Comparison of ENCODE assay signal across 7 mouse cellular contexts in genomic region chr11:119134586-119134985, GRCm38 (mm10). TPM values are rescaled to one million over a fixed set of nuclear protein-coding genes. Genes with fewer than 3 reads are reported as not detected.
DNase-seq lines count a peak whose midpoint lies in the region; ATAC-seq and TF ChIP-seq lines count a peak whose summit lies in the region.

No protein-coding gene starts in this region.

- 0 out of 2 replicates have a peak overlapping the region, but pooled peaks have one; percentile 23 for H3K27ac ChIP-seq in embryonic facial prominence, embryonic 13.5 days
- H3K27ac ChIP-seq in limb, embryonic 13.5 days = no peak overlapping the region
- peak overlapping the region; percentile 58 for H3K27ac ChIP-seq in stomach, postnatal 0 days (replicated peaks)

- peaks cover 87% of the 10 kb centered on the region for H3K27me3 ChIP-seq in megakaryocyte, embryonic 14.5 days (replicated peaks)
- H3K27me3 ChIP-seq in embryonic facial prominence, embryonic 13.5 days = peaks cover 30% of the 10 kb centered on the region
- peaks cover 8% of the 10 kb centered on the region; the same call in 1 of the 2 replicates for H3K27me3 ChIP-seq in limb, embryonic 13.5 days
- no peaks in the 10 kb centered on the region for H3K27me3 ChIP-seq in stomach, postnatal 0 days (ENCODE audit: control insufficient read depth, insufficient read depth, low read length)

- WGBS in embryonic facial prominence, embryonic 13.5 days = 16% methylated on average over 17 of the region's 17 CpGs
- WGBS in limb, embryonic 13.5 days = 55% methylated on average over 17 of the region's 17 CpGs
- 35% methylated on average over 17 of the region's 17 CpGs for WGBS in stomach, postnatal 0 days

- H3K36me3 ChIP-seq in megakaryocyte, embryonic 14.5 days (replicated peaks; ENCODE audit: low read length) = no peaks in the 10 kb centered on the region
- no peaks in the 10 kb centered on the region for H3K36me3 ChIP-seq in embryonic facial prominence, embryonic 13.5 days
- no peaks in the 10 kb centered on the region for H3K36me3 ChIP-seq in limb, embryonic 13.5 days
- H3K36me3 ChIP-seq in stomach, postnatal 0 days (ENCODE audit: control insufficient read depth, insufficient read depth, low read length) = no peaks in the 10 kb centered on the region

- DNase-seq in stomach, postnatal 0 days (ENCODE audit: low spot score) = peak; percentile 66
- DNase-seq in left cerebral cortex, postnatal 25 days (ENCODE audit: low spot score in 2 of 2) = no peak

- ATAC-seq in megakaryocyte, adult 5-6 weeks (ENCODE audit: poor library complexity, severe bottlenecking) = no peak
- ATAC-seq in embryonic facial prominence, embryonic 13.5 days (ENCODE audit: insufficient number of reproducible peaks, insufficient read depth, low FRiP score, low TSS enrichment, low read depth) = no peak
- ATAC-seq in limb, embryonic 13.5 days (ENCODE audit: low FRiP score, low read depth) = no peak
- ATAC-seq in stomach, postnatal 0 days (ENCODE audit: low FRiP score, low TSS enrichment) = peak; percentile 65
- no peak for ATAC-seq in erythroid progenitor cell, adult 5-6 weeks (replicated peaks; ENCODE audit: low FRiP score, poor library complexity, severe bottlenecking)

- H3K4me2 ChIP-seq in embryonic facial prominence, embryonic 13.5 days = no peak overlapping the region; the same call in 1 of the 2 replicates
- 0 out of 2 replicates have a peak overlapping the region, but pooled peaks have one; percentile 21 for H3K4me2 ChIP-seq in limb, embryonic 13.5 days (replicated peaks)
- no peak overlapping the region for H3K4me2 ChIP-seq in stomach, postnatal 0 days (replicated peaks; ENCODE audit: low read depth)

- peaks cover 19% of the 10 kb centered on the region for H3K4me1 ChIP-seq in megakaryocyte, embryonic 14.5 days
- H3K4me1 ChIP-seq in embryonic facial prominence, embryonic 13.5 days = peaks cover 24% of the 10 kb centered on the region
- H3K4me1 ChIP-seq in limb, embryonic 13.5 days = peaks cover 27% of the 10 kb centered on the region
- H3K4me1 ChIP-seq in stomach, postnatal 0 days (replicated peaks; ENCODE audit: control insufficient read depth, insufficient read depth) = no peaks in the 10 kb centered on the region

- no peak for TF ChIP-seq EP300 in stomach, postnatal 0 days (optimal IDR thresholded peaks at IDR 0.05)

- no peak overlapping the region for H3K9ac ChIP-seq in embryonic facial prominence, embryonic 13.5 days
- peak overlapping the region; percentile 8; the same call in 1 of the 2 replicates for H3K9ac ChIP-seq in limb, embryonic 13.5 days
- H3K9ac ChIP-seq in stomach, postnatal 0 days (ENCODE audit: low read length) = no peak overlapping the region

- peak overlapping the region; percentile 56 for H3K4me3 ChIP-seq in megakaryocyte, embryonic 14.5 days (replicated peaks)
- H3K4me3 ChIP-seq in embryonic facial prominence, embryonic 13.5 days = no peak overlapping the region
- no peak overlapping the region for H3K4me3 ChIP-seq in limb, embryonic 13.5 days
- no peak overlapping the region for H3K4me3 ChIP-seq in stomach, postnatal 0 days (ENCODE audit: low read depth, low read length)

- no peak for TF ChIP-seq CTCF in stomach, postnatal 0 days (IDR thresholded peaks at IDR 0.05; ENCODE audit: low read depth)

- intact Hi-C loops in left cerebral cortex, postnatal 25 days (cut with DNase I) = no loop called here

- peaks cover 11% of the 10 kb centered on the region for H3K9me3 ChIP-seq in megakaryocyte, embryonic 14.5 days
- H3K9me3 ChIP-seq in embryonic facial prominence, embryonic 13.5 days = no peaks in the 10 kb centered on the region
- peaks cover 5% of the 10 kb centered on the region; the same call in 1 of the 2 replicates for H3K9me3 ChIP-seq in limb, embryonic 13.5 days
- H3K9me3 ChIP-seq in stomach, postnatal 0 days (ENCODE audit: control insufficient read depth, low read length) = no peaks in the 10 kb centered on the region

RNA-seq across cellular contexts. Expression of gene Cbx4, which starts 48.6 kb away (rescaled TPM):
- polyA plus RNA-seq in megakaryocyte, embryonic 14.5 days (2012; ENCODE audit: insufficient read depth, low replicate concordance) = 49.2 and 111 TPM in 2 replicates
- 15.3 and 15.5 TPM in 2 replicates for total RNA-seq in megakaryocyte, adult 5-6 weeks (2015)
- total RNA-seq in megakaryocyte, adult 5-6 weeks (2017) = 18.0 and 18.4 TPM in 2 replicates
- polyA plus RNA-seq in embryonic facial prominence, embryonic 13.5 days (2015; fragmentation: Nextera tagmentation; extraction: Ambion mirVana) = 13.0 and 14.4 TPM in 2 replicates
- polyA plus RNA-seq in limb, embryonic 13.5 days (2015; fragmentation: Nextera tagmentation; extraction: Ambion mirVana) = 10.7 and 11.3 TPM in 2 replicates
- 9.6 and 11.2 TPM in 2 replicates for polyA plus RNA-seq in stomach, postnatal 0 days (2015; fragmentation: Nextera tagmentation; extraction: Ambion mirVana)
- total RNA-seq in left cerebral cortex, postnatal 25 days (2021) = 10 to 100 TPM; 59.5 to 66.2 TPM
- total RNA-seq in erythroid progenitor cell, adult 5-6 weeks (2015; ENCODE audit: low replicate concordance) = 5.4 and 13.4 TPM in 2 replicates
- 2.7 and 4.4 TPM in 2 replicates for total RNA-seq in erythroid progenitor cell, adult 5-6 weeks (2017; ENCODE audit: low replicate concordance)
